Mouse (Mus musculus) c-Kit-positive CD71-negative TER-119-negative erythroid progenitor cells, embryonic 14.5 days (primary cell): Measurements from ENCODE around the gene Dapk1.
A peak's percentile ranks its signal among the peaks of the same experiment; 100 is the strongest.

ENCODE experiments used
- DNase-seq: peaks from one replicate; pipeline ENCODE4 v3.0.0-alpha.2; 2013; ENCODE audit warnings: low read depth

Dapk1 gene

GRCm38 (mm10) chr13:60616036-60616435 lies 14.3 kb downstream of the Dapk1 start:
- DNase-seq: no peak

GRCm38 (mm10) chr13:60618287-60618686 lies 16.5 kb downstream of the Dapk1 start:
- DNase-seq: no peak

- DNase-seq: no peak
These were observed 18.0 kb downstream of the Dapk1 start for GRCm38 (mm10) chr13:60619723-60620122.

- no peak for DNase-seq
These were observed 19.7 kb downstream of the Dapk1 start for GRCm38 (mm10) chr13:60621411-60621965.

- no peak for DNase-seq
These were observed 23.8 kb downstream of the Dapk1 start for GRCm38 (mm10) chr13:60625581-60625980.

GRCm38 (mm10) chr13:60627843-60628656 lies 26.3 kb downstream of the Dapk1 start:
- DNase-seq: no peak

- DNase-seq: no peak
These were observed 26.9 kb downstream of the Dapk1 start for GRCm38 (mm10) chr13:60628657-60628950.

GRCm38 (mm10) chr13:60629419-60629818 lies 27.7 kb downstream of the Dapk1 start:
- DNase-seq: no peak

- DNase-seq: no peak
These were observed 32.2 kb downstream of the Dapk1 start for GRCm38 (mm10) chr13:60633945-60634344.

- DNase-seq: no peak
These were observed 33.9 kb downstream of the Dapk1 start for GRCm38 (mm10) chr13:60635636-60636035.

GRCm38 (mm10) chr13:60639482-60640055 lies 37.8 kb downstream of the Dapk1 start:
- no peak for DNase-seq

GRCm38 (mm10) chr13:60640420-60640819 lies 38.7 kb downstream of the Dapk1 start:
- DNase-seq: no peak

- peak; percentile 17 for DNase-seq
These were observed 42.7 kb downstream of the Dapk1 start for GRCm38 (mm10) chr13:60644457-60644889.

GRCm38 (mm10) chr13:60646791-60647190 lies 45.0 kb downstream of the Dapk1 start:
- DNase-seq: no peak

- DNase-seq: no peak
These were observed 46.6 kb downstream of the Dapk1 start for GRCm38 (mm10) chr13:60648350-60648749.

GRCm38 (mm10) chr13:60650000-60650399 lies 48.3 kb downstream of the Dapk1 start:
- DNase-seq: no peak

- no peak for DNase-seq
These were observed 52.3 kb downstream of the Dapk1 start for GRCm38 (mm10) chr13:60654017-60654565.

- DNase-seq: no peak
These were observed 53.5 kb downstream of the Dapk1 start for GRCm38 (mm10) chr13:60655246-60655645.

GRCm38 (mm10) chr13:60659600-60659999 lies 57.9 kb downstream of the Dapk1 start:
- DNase-seq: no peak

GRCm38 (mm10) chr13:60660056-60660455 lies 58.3 kb downstream of the Dapk1 start:
- no peak for DNase-seq

- DNase-seq: no peak
These were observed 59.0 kb downstream of the Dapk1 start for GRCm38 (mm10) chr13:60660711-60661261.

- no peak for DNase-seq
These were observed 60.9 kb downstream of the Dapk1 start for GRCm38 (mm10) chr13:60662493-60663177.
